14 mouse cellular contexts compared by ENCODE assay signal in the genomic region with DNA sequence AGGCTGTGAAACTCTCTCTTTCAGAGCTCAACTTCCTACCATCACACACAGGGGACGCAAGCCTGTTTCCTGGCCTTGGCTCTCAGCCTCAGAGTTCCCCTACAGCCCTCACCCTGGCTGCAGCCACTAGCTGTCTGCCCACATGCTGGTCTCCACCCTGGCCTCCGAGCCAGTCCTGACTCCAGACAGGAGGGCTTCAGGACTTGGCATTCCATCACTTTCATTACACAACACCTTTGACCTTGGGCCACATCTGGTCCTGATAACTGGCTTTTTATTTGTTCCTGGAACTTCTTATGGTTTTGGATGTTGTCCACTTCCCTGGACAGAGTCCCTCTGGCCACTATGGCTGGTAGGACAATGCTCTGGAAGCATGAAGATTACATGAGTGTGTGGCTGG.
DNase-seq lines count a peak whose midpoint lies in the region; ATAC-seq lines count a peak whose summit lies in the region.
"Had no signal": no experiment of that assay in that cellular context is flagged by ENCODE, and none has a peak within 500 bp of the region (broad histone marks: within the 10 kb centered on the region; RNA-seq: fewer than 3 reads in every experiment).

No protein-coding gene starts in this region.

- WGBS in hindbrain, embryonic 10.5 days: 68% methylated on average over 2 of the region's 2 CpGs
- WGBS in hindbrain, embryonic 13.5 days: 79% methylated on average over 2 of the region's 2 CpGs
- 64% methylated on average over 2 of the region's 2 CpGs for WGBS in kidney, embryonic 16.5 days

- no peak overlapping the region for H3K9ac ChIP-seq in hindbrain, embryonic 13.5 days
- no peak overlapping the region for H3K9ac ChIP-seq in kidney, embryonic 16.5 days (replicated peaks; ENCODE audit: low read length)
- H3K9ac ChIP-seq: heart, embryonic 13.5 days had no signal

- ATAC-seq in hindbrain, embryonic 13.5 days (ENCODE audit: low FRiP score): no peak
- no peak for ATAC-seq in kidney, embryonic 16.5 days (ENCODE audit: low FRiP score, low TSS enrichment)
- ATAC-seq: forebrain, embryonic 16.5 days; Patski had no signal

- H3K4me1 ChIP-seq in hindbrain, embryonic 10.5 days (replicated peaks): no peaks in the 10 kb centered on the region; the same call in 1 of the 2 replicates
- H3K4me1 ChIP-seq in hindbrain, embryonic 13.5 days (replicated peaks): no peaks in the 10 kb centered on the region
- H3K4me1 ChIP-seq in kidney, embryonic 16.5 days (ENCODE audit: insufficient read depth, low read length): no peaks in the 10 kb centered on the region
- H3K4me1 ChIP-seq: heart, embryonic 13.5 days; megakaryocyte, embryonic 14.5 days had no signal

- intact Hi-C loops in heart, postnatal 10 days (cut with DNase I): no loop called here

- peak; percentile 31 for DNase-seq in hindbrain, embryonic 10.5 days (ENCODE audit: low spot score)
- DNase-seq in embryo, embryonic 9.5 days (ENCODE audit: extremely low spot score): peak; percentile 35
- DNase-seq in heart, postnatal 10 days: peak; percentile 31 to 33
- DNase-seq in testis, postnatal 10 days (ENCODE audit: low spot score): peak; percentile 45
- no peak for DNase-seq in c-Kit-positive CD71-positive TER-119-positive erythroid progenitor cells, embryonic 14.5 days (ENCODE audit: low spot score)
- DNase-seq: cerebellum, adult 2 months; thymus, postnatal 25 days had no signal

- no peaks in the 10 kb centered on the region for H3K27me3 ChIP-seq in hindbrain, embryonic 10.5 days (ENCODE audit: insufficient read depth, poor library complexity, severe bottlenecking)
- H3K27me3 ChIP-seq in hindbrain, embryonic 13.5 days: no peaks in the 10 kb centered on the region
- no peaks in the 10 kb centered on the region for H3K27me3 ChIP-seq in kidney, embryonic 16.5 days (ENCODE audit: insufficient read depth, low read length)
- H3K27me3 ChIP-seq: heart, embryonic 13.5 days; Patski had no signal

- no peaks in the 10 kb centered on the region for H3K36me3 ChIP-seq in hindbrain, embryonic 10.5 days
- no peaks in the 10 kb centered on the region for H3K36me3 ChIP-seq in hindbrain, embryonic 13.5 days
- H3K36me3 ChIP-seq in kidney, embryonic 16.5 days (ENCODE audit: insufficient read depth, low read length): no peaks in the 10 kb centered on the region
- H3K36me3 ChIP-seq: heart, embryonic 13.5 days had no signal

- no peak overlapping the region for H3K4me3 ChIP-seq in hindbrain, embryonic 10.5 days
- no peak overlapping the region for H3K4me3 ChIP-seq in hindbrain, embryonic 13.5 days
- H3K4me3 ChIP-seq in kidney, embryonic 16.5 days (ENCODE audit: low read length): no peak overlapping the region
- H3K4me3 ChIP-seq: heart, embryonic 13.5 days; megakaryocyte, embryonic 14.5 days; myocyte had no signal

- H3K27ac ChIP-seq in hindbrain, embryonic 10.5 days: no peak overlapping the region
- H3K27ac ChIP-seq in hindbrain, embryonic 13.5 days: no peak overlapping the region
- no peak overlapping the region for H3K27ac ChIP-seq in kidney, embryonic 16.5 days (ENCODE audit: low read length)
- H3K27ac ChIP-seq: heart, embryonic 13.5 days had no signal

- H3K9me3 ChIP-seq in hindbrain, embryonic 10.5 days: no peaks in the 10 kb centered on the region
- no peaks in the 10 kb centered on the region for H3K9me3 ChIP-seq in hindbrain, embryonic 13.5 days
- no peaks in the 10 kb centered on the region for H3K9me3 ChIP-seq in kidney, embryonic 16.5 days (ENCODE audit: low read length)
- H3K9me3 ChIP-seq: heart, embryonic 13.5 days had no signal

- H3K4me2 ChIP-seq in hindbrain, embryonic 13.5 days: no peak overlapping the region
- no peak overlapping the region for H3K4me2 ChIP-seq in kidney, embryonic 16.5 days (replicated peaks; ENCODE audit: low read depth, low read length)
- H3K4me2 ChIP-seq: heart, embryonic 13.5 days had no signal
